Mouse (Mus musculus): ENCODE data around the gene Cit. TPM values are rescaled to one million over a fixed set of nuclear protein-coding genes. Genes with fewer than 3 reads are reported as not detected.

Cit gene
- polyA plus RNA-seq, 1 experiment from 2014 or later = 27.5 TPM

- Histone ChIP-seq H3K9ac (no peak overlapping the region), H3K36me3 (replicated peaks; ENCODE audit: control insufficient read depth, insufficient read depth) (no peaks in the 10 kb centered on the region), H3K4me3 (replicated peaks; ENCODE audit: low read length) (no peak overlapping the region), H3K27me3 (ENCODE audit: control insufficient read depth, insufficient read depth, low read length) (no peaks in the 10 kb centered on the region), H3K27ac (no peak overlapping the region), H3K4me1 (replicated peaks; ENCODE audit: control insufficient read depth, insufficient read depth, low read length) (peaks cover 11% of the 10 kb centered on the region; the same call in 1 of the 2 replicates), H3K9me3 (ENCODE audit: control insufficient read depth, low read length) (no peaks in the 10 kb centered on the region), H3K4me2 (replicated peaks) (no peak overlapping the region)
- DNase-seq (ENCODE audit: low spot score) (no peak), ATAC-seq (ENCODE audit: low FRiP score) (no peak)
- 56% methylated on average over 7 of the region's 7 CpGs for WGBS
These were observed 3.4 kb downstream of the Cit start for GRCm38 (mm10) chr5:115848463-115848862.

DNA sequence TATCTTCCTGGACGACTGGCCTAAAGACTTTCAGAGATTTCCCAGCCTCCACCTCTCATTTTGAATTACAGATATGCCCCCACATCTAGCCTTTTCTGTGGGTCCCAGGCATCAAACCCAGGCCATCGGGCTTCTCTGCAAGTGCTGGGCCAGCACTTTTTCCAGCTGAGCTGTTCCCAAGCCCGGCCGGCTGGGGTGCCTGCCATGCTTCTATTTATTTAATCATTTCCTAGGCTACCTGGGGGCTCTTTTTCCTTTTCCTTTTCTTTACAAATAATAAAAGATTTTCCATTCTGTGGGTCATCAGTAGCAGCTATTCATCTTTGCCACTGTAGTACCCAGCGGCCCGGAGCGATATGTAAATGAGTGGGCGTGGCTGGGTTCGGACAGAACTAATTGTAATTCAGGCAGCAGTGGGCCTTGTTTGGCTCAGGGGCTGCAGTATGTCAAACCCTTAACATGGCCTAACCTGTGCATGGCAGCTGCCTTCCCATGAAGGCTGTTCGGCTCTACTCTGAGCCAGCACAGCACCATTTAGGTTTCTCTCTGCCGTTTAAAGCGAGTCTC is 4.3 kb downstream of the Cit start:
- Histone ChIP-seq H3K4me1 (replicated peaks; ENCODE audit: control insufficient read depth, insufficient read depth, low read length) (peaks cover 11% of the 10 kb centered on the region; the same call in 1 of the 2 replicates), H3K9me3 (ENCODE audit: control insufficient read depth, low read length) (no peaks in the 10 kb centered on the region), H3K4me2 (replicated peaks) (no peak overlapping the region), H3K9ac (no peak overlapping the region), H3K27me3 (ENCODE audit: control insufficient read depth, insufficient read depth, low read length) (no peaks in the 10 kb centered on the region), H3K36me3 (replicated peaks; ENCODE audit: control insufficient read depth, insufficient read depth) (no peaks in the 10 kb centered on the region), H3K27ac (no peak overlapping the region), H3K4me3 (replicated peaks; ENCODE audit: low read length) (no peak overlapping the region)
- DNase-seq (ENCODE audit: low spot score) (no peak), ATAC-seq (ENCODE audit: low FRiP score) (no peak)
- 52% methylated on average over 12 of the region's 12 CpGs for WGBS

GRCm38 (mm10) chr5:115850250-115851028 is 5.4 kb downstream of the Cit start:
- H3K9ac ChIP-seq = no peak overlapping the region
- WGBS = 90% methylated on average over 17 of the region's 17 CpGs
- peaks cover 4% of the 10 kb centered on the region; the same call in 1 of the 2 replicates for H3K4me1 ChIP-seq (replicated peaks; ENCODE audit: control insufficient read depth, insufficient read depth, low read length)
- DNase-seq (ENCODE audit: low spot score) = no peak
- no peaks in the 10 kb centered on the region for H3K27me3 ChIP-seq (ENCODE audit: control insufficient read depth, insufficient read depth, low read length)
- no peak overlapping the region for H3K4me3 ChIP-seq (replicated peaks; ENCODE audit: low read length)
- no peak overlapping the region for H3K4me2 ChIP-seq (replicated peaks)
- no peaks in the 10 kb centered on the region for H3K36me3 ChIP-seq (replicated peaks; ENCODE audit: control insufficient read depth, insufficient read depth)
- H3K27ac ChIP-seq = no peak overlapping the region
- no peaks in the 10 kb centered on the region for H3K9me3 ChIP-seq (ENCODE audit: control insufficient read depth, low read length)
- no peak for ATAC-seq (ENCODE audit: low FRiP score)

GRCm38 (mm10) chr5:115851029-115851365 is 5.9 kb downstream of the Cit start:
- DNase-seq (ENCODE audit: low spot score) (no peak), ATAC-seq (ENCODE audit: low FRiP score) (no peak)
- Histone ChIP-seq H3K9ac (no peak overlapping the region), H3K4me3 (replicated peaks; ENCODE audit: low read length) (no peak overlapping the region), H3K4me1 (replicated peaks; ENCODE audit: control insufficient read depth, insufficient read depth, low read length) (0 out of 2 replicates have a peak, but pooled peaks cover 3% of the 10 kb centered on the region), H3K27ac (no peak overlapping the region), H3K36me3 (replicated peaks; ENCODE audit: control insufficient read depth, insufficient read depth) (no peaks in the 10 kb centered on the region), H3K4me2 (replicated peaks) (no peak overlapping the region), H3K9me3 (ENCODE audit: control insufficient read depth, low read length) (no peaks in the 10 kb centered on the region), H3K27me3 (ENCODE audit: control insufficient read depth, insufficient read depth, low read length) (no peaks in the 10 kb centered on the region)
- 90% methylated on average over 13 of the region's 13 CpGs for WGBS

DNA sequence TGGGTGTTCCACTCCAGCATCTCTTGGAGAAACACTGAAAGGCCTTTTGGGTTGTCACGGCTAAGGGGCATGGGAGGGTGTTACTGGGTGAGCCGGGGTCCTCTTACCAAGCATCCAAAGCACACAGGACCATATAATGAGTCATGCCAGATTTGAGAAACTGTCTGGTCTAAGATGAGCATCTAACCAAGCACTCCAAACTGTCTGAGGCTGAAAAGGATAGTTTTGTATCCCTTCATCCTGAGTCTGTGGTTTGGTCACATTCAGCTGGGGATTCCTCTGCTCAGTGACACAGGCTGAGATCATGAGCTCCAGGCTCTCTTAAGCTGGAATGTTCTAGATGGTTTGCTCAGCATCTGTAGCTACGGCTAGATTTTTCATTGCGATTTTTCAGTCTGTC is 7.4 kb downstream of the Cit start:
- Histone ChIP-seq H3K9me3 (ENCODE audit: control insufficient read depth, low read length) (no peaks in the 10 kb centered on the region), H3K4me3 (replicated peaks; ENCODE audit: low read length) (no peak overlapping the region), H3K4me1 (replicated peaks; ENCODE audit: control insufficient read depth, insufficient read depth, low read length) (0 out of 2 replicates have a peak, but pooled peaks cover 3% of the 10 kb centered on the region), H3K27ac (no peak overlapping the region), H3K27me3 (ENCODE audit: control insufficient read depth, insufficient read depth, low read length) (no peaks in the 10 kb centered on the region), H3K9ac (no peak overlapping the region), H3K4me2 (replicated peaks) (no peak overlapping the region), H3K36me3 (replicated peaks; ENCODE audit: control insufficient read depth, insufficient read depth) (no peaks in the 10 kb centered on the region)
- ATAC-seq (ENCODE audit: low FRiP score) (no peak), DNase-seq (ENCODE audit: low spot score) (no peak)
- WGBS = 97% methylated on average over 4 of the region's 4 CpGs

DNA sequence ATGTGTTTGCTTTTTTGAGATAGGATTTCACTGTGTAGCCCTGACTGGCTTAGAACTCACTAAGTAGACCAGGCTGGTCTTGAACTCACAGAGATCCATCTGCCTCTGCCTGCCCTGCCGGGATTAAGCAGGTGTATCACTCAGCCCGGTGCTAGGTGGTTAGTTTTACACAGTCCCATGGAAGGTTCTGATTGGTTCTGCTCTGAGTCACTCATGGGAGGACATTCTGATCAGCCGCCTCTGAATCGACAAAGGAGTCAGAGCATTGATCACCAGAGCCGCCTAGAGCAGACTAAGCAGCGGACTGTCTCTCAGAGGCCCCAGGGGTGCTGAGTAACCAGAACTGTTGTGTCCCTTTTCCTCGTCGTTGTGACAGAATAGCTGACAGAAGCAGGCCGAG is 8.6 kb downstream of the Cit start:
- WGBS = 76% methylated on average over 9 of the region's 9 CpGs
- Histone ChIP-seq H3K36me3 (replicated peaks; ENCODE audit: control insufficient read depth, insufficient read depth) (no peaks in the 10 kb centered on the region), H3K27ac (no peak overlapping the region), H3K27me3 (ENCODE audit: control insufficient read depth, insufficient read depth, low read length) (no peaks in the 10 kb centered on the region), H3K4me1 (replicated peaks; ENCODE audit: control insufficient read depth, insufficient read depth, low read length) (0 out of 2 replicates have a peak, but pooled peaks cover 3% of the 10 kb centered on the region), H3K4me2 (replicated peaks) (no peak overlapping the region), H3K9me3 (ENCODE audit: control insufficient read depth, low read length) (no peaks in the 10 kb centered on the region), H3K9ac (no peak overlapping the region), H3K4me3 (replicated peaks; ENCODE audit: low read length) (no peak overlapping the region)
- ATAC-seq (ENCODE audit: low FRiP score) (no peak), DNase-seq (ENCODE audit: low spot score) (no peak)

DNA sequence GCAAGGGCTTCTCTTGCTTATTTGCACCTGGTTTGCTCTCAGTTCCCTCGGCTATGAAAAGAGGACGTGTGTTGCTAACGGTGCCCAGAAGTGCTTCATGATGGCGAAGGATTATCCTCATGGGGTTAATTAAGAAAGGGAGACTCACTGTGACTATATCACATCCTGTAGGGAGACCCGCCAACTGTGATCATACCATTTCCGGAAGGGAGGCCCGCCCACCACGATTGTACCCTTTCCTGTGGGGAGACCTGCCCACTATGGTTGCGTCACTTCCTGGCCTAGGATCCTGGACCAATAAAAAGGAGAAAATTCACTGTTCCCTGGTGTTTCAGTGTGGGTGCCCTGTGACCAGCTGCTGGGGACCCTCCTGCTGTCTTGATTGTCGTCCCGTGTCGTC is 9.3 kb downstream of the Cit start:
- no peak overlapping the region for H3K4me3 ChIP-seq (replicated peaks; ENCODE audit: low read length)
- no peaks in the 10 kb centered on the region for H3K9me3 ChIP-seq (ENCODE audit: control insufficient read depth, low read length)
- no peaks in the 10 kb centered on the region for H3K27me3 ChIP-seq (ENCODE audit: control insufficient read depth, insufficient read depth, low read length)
- no peak overlapping the region for H3K27ac ChIP-seq
- H3K36me3 ChIP-seq (replicated peaks; ENCODE audit: control insufficient read depth, insufficient read depth) = no peaks in the 10 kb centered on the region
- peaks cover 4% of the 10 kb centered on the region; the same call in 1 of the 2 replicates for H3K4me1 ChIP-seq (replicated peaks; ENCODE audit: control insufficient read depth, insufficient read depth, low read length)
- WGBS = 82% methylated on average over 12 of the region's 12 CpGs
- no peak overlapping the region for H3K4me2 ChIP-seq (replicated peaks)
- no peak overlapping the region for H3K9ac ChIP-seq
- DNase-seq (ENCODE audit: low spot score) = no peak
- ATAC-seq (ENCODE audit: low FRiP score) = no peak

DNA sequence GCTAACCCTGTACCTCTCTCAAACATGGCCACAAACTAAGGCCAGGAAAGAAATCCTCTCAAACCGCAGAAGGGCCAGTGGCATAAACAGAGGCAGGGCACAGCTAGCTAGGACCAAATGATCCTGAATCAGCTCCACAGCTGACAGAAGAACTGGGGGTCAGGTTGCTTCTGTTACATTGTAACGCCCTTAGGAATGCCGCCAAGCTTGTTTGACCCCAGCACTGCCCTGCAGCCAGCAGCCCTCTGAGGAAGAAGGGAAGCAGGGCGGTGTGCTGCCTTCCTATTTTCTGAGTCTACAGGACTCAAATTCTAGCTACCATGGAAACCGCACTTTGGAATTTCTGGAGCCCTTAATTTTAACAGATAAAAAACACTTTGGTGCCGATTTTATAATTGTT is 13.6 kb downstream of the Cit start:
- ATAC-seq (ENCODE audit: low FRiP score) (no peak), DNase-seq (ENCODE audit: low spot score) (no peak)
- 66% methylated on average over 6 of the region's 6 CpGs for WGBS
- Histone ChIP-seq H3K4me2 (replicated peaks) (no peak overlapping the region), H3K36me3 (replicated peaks; ENCODE audit: control insufficient read depth, insufficient read depth) (no peaks in the 10 kb centered on the region), H3K27ac (no peak overlapping the region), H3K9ac (no peak overlapping the region), H3K9me3 (ENCODE audit: control insufficient read depth, low read length) (no peaks in the 10 kb centered on the region), H3K4me1 (replicated peaks; ENCODE audit: control insufficient read depth, insufficient read depth, low read length) (peaks cover 8% of the 10 kb centered on the region; the same call in 1 of the 2 replicates), H3K27me3 (ENCODE audit: control insufficient read depth, insufficient read depth, low read length) (no peaks in the 10 kb centered on the region), H3K4me3 (replicated peaks; ENCODE audit: low read length) (no peak overlapping the region)

DNA sequence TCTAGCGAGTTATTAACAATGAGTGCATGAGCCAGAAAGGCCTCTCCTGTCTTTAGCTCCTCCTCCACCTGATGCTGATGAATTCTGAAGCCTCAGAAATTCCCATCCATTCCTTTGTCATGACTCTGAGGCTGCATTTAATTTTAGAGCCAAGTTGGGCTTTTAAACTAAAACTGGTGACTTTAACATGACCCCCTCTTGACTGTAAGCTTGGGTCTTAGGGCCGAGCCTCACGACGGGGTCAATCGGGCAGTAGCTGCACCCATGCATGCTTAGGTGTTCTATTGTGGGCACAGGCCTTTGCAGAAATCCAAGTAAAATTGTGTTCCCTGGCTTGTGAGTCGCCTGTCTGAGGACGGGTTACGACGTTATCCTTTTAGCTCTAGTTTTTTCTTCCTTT is 14.4 kb downstream of the Cit start:
- no peak overlapping the region for H3K27ac ChIP-seq
- H3K36me3 ChIP-seq (replicated peaks; ENCODE audit: control insufficient read depth, insufficient read depth) = no peaks in the 10 kb centered on the region
- peaks cover 8% of the 10 kb centered on the region; the same call in 1 of the 2 replicates for H3K4me1 ChIP-seq (replicated peaks; ENCODE audit: control insufficient read depth, insufficient read depth, low read length)
- ATAC-seq (ENCODE audit: low FRiP score) (no peak), DNase-seq (ENCODE audit: low spot score) (no peak)
- H3K4me2 ChIP-seq (replicated peaks) = no peak overlapping the region
- H3K27me3 ChIP-seq (ENCODE audit: control insufficient read depth, insufficient read depth, low read length) = no peaks in the 10 kb centered on the region
- no peak overlapping the region for H3K9ac ChIP-seq
- H3K4me3 ChIP-seq (replicated peaks; ENCODE audit: low read length) = no peak overlapping the region
- 88% methylated on average over 9 of the region's 9 CpGs for WGBS
- H3K9me3 ChIP-seq (ENCODE audit: control insufficient read depth, low read length) = no peaks in the 10 kb centered on the region

Data from hindbrain, embryonic 14.5 days (tissue).